Mouse (Mus musculus) liver, embryonic 14.5 days (tissue): Measurements from ENCODE around the gene Ptger4. TPM values are rescaled to one million over a fixed set of nuclear protein-coding genes. Genes with fewer than 3 reads are reported as not detected.

ENCODE experiments used
- ATAC-seq: fragments of 200-750 bp; cut with Nextera tagmentation; 2 replicates; pipeline ENCODE4 v1.8.0; 2017; ENCODE audit warnings: moderate number of reproducible peaks, mild to moderate bottlenecking, moderate library complexity; ENCODE audit not compliant: insufficient read depth
- DNase-seq, 3 experiments: peaks; one replicate each; pipeline ENCODE4 v3.0.0-alpha.2; 2012 to 2013; ENCODE audit warnings: low read depth in 3 of 3, low spot score in 3 of 3
- H3K27ac ChIP-seq: fragments of 300-500 bp; sonication (generic); 2 replicates; pipeline ENCODE4 v1.5.1; 2014; ENCODE audit warnings: moderate library complexity, mild to moderate bottlenecking, control low read depth, inconsistent platforms
- H3K27me3 ChIP-seq: fragments of 300-500 bp; sonication (generic); 2 replicates; pipeline ENCODE4 v1.6.1; 2014; ENCODE audit warnings: mild to moderate bottlenecking, low read length, moderate library complexity; ENCODE audit not compliant: control insufficient read depth, insufficient read depth
- H3K36me3 ChIP-seq: fragments of 300-500 bp; sonication (generic); replicated peaks from 2 replicates; pipeline ENCODE4 v1.6.1; 2014; ENCODE audit warnings: low read depth; ENCODE audit not compliant: control insufficient read depth, insufficient read depth
- H3K4me1 ChIP-seq, 2 experiments: fragments of 200-500 bp in 1 of 2; fragments of 300-500 bp in 1 of 2; sonication (generic) in 1 of 2; replicated peaks; 2 replicates each; pipeline ENCODE4 v1.6.1; 2012 to 2014; ENCODE audit warnings: antibody characterized with exemption in 1 of 2, inconsistent platforms in 1 of 2, low read length in 1 of 2; ENCODE audit not compliant: control insufficient read depth in 2 of 2, insufficient read depth in 2 of 2
- H3K4me2 ChIP-seq: fragments of 300-500 bp; sonication (generic); 2 replicates; pipeline ENCODE4 v1.6.1; 2014; ENCODE audit warnings: low read depth, mild to moderate bottlenecking, control low read depth, moderate library complexity
- H3K4me3 ChIP-seq, 2 experiments: fragments of 200-500 bp in 1 of 2; fragments of 300-500 bp in 1 of 2; sonication (generic) in 1 of 2; 2 replicates each; pipeline ENCODE4 v1.5.1; 2012 to 2014; ENCODE audit warnings: low read depth in 2 of 2, low read length in 2 of 2, mild to moderate bottlenecking in 2 of 2, control low read depth in 1 of 2, inconsistent platforms in 1 of 2, moderate library complexity in 1 of 2; ENCODE audit not compliant: insufficient read depth in 1 of 2
- H3K9ac ChIP-seq: fragments of 300-500 bp; sonication (generic); replicated peaks from 2 replicates; pipeline ENCODE4 v1.6.1; 2014; ENCODE audit warnings: mild to moderate bottlenecking, control low read depth, moderate library complexity
- H3K9me3 ChIP-seq: fragments of 300-500 bp; sonication (generic); 2 replicates; pipeline ENCODE4 v1.6.1; 2016; ENCODE audit warnings: low read length, mixed read lengths; ENCODE audit not compliant: control insufficient read depth
- CTCF ChIP-seq: IDR thresholded peaks from 2 replicates; pipeline ENCODE4 v1.5.1; 2016; ENCODE audit warnings: antibody characterized with exemption, low read depth, control low read depth
- EP300 ChIP-seq: IDR thresholded peaks from 2 replicates; pipeline ENCODE4 v1.6.1; 2016; ENCODE audit warnings: antibody characterized with exemption, low read depth
- WGBS: fragments of 180-500 bp; shearing (Covaris S2); extraction: QIAGEN DNeasy Blood & Tissue Kit; methylation state at CpG from one replicate; pipeline ENCODE4 v1.1.7; 2014; ENCODE audit not compliant: insufficient replicate concordance; 5-methylcytosine and 5-hydroxymethylcytosine counted together
- polyA plus RNA-seq, 2 experiments: library from polyadenylated mRNA; depleted of rRNA in 1 of 2; stranded (reverse) in 1 of 2; unstranded in 1 of 2; fragments of >200 nt; fragmentation: Nextera tagmentation in 1 of 2; extraction: Ambion mirVana in 1 of 2; gene quantifications; 2 replicates each; pipeline versions ENCODE4 v1.2.1 to v1.2.3; 2012 to 2014

Gene Ptger4
- polyA plus RNA-seq (2012; rRNA removed) (1.3 TPM in 2 replicates), polyA plus RNA-seq (2014; fragmentation: Nextera tagmentation; extraction: Ambion mirVana) (1.5 and 1.9 TPM in 2 replicates)

- DNase-seq, result peak; percentile 82 to 88 (median 85)
- Histone ChIP-seq H3K27me3 (peaks cover 6% of the 10 kb centered on the region), H3K36me3 (no peaks in the 10 kb centered on the region), H3K4me1 (peaks cover 8 to 22% of the 10 kb centered on the region in 2 experiments), H3K9me3 (no peaks in the 10 kb centered on the region), H3K27ac (no peak within 1 kb of the TSS), H3K9ac (peak within 1 kb of the TSS; percentile 81), H3K4me3 (peak within 1 kb of the TSS; percentile 70 to 80), H3K4me2 (peak within 1 kb of the TSS; percentile 100)
- WGBS, result 1% methylated on average over 61 of the region's 61 CpGs
- TF ChIP-seq CTCF (no peak), EP300 (no peak)
- peak; percentile 91 for ATAC-seq
These were observed at the start of gene Ptger4 for GRCm38 (mm10) chr15:5243959-5244905. Ptger4 (minus strand) TSS chr15:5244187.

- no peak for ATAC-seq
These were observed 44.4 kb upstream of the Ptger4 start for GRCm38 (mm10) chr15:5288412-5288811.

GRCm38 (mm10) chr15:5287072-5287471, 43.1 kb upstream of the Ptger4 start:
- ATAC-seq (no peak), DNase-seq (no peak)
- WGBS, result 59% methylated on average over 5 of the region's 5 CpGs
- no peak overlapping the region for H3K9ac ChIP-seq
- H3K36me3 ChIP-seq, result no peaks in the 10 kb centered on the region
- TF ChIP-seq EP300 (no peak), CTCF (no peak)
- no peaks in the 10 kb centered on the region for H3K4me1 ChIP-seq
- no peaks in the 10 kb centered on the region for H3K27me3 ChIP-seq
- H3K4me3 ChIP-seq, result no peak overlapping the region
- no peaks in the 10 kb centered on the region for H3K9me3 ChIP-seq
- H3K4me2 ChIP-seq, result no peak overlapping the region
- H3K27ac ChIP-seq, result no peak overlapping the region

More at GRCm38 (mm10) chr15:5288412-5288811, 44.4 kb upstream of the Ptger4 start:
- WGBS, result 65% methylated on average over 8 of the region's 8 CpGs
- no peaks in the 10 kb centered on the region for H3K36me3 ChIP-seq
- H3K4me2 ChIP-seq, result no peak overlapping the region
- H3K9me3 ChIP-seq, result no peaks in the 10 kb centered on the region
- no peak overlapping the region for H3K9ac ChIP-seq
- no peak overlapping the region for H3K27ac ChIP-seq
- no peak for DNase-seq
- TF ChIP-seq EP300 (no peak), CTCF (no peak)
- no peaks in the 10 kb centered on the region for H3K27me3 ChIP-seq
- no peak overlapping the region for H3K4me3 ChIP-seq
- no peaks in the 10 kb centered on the region for H3K4me1 ChIP-seq

DNA sequence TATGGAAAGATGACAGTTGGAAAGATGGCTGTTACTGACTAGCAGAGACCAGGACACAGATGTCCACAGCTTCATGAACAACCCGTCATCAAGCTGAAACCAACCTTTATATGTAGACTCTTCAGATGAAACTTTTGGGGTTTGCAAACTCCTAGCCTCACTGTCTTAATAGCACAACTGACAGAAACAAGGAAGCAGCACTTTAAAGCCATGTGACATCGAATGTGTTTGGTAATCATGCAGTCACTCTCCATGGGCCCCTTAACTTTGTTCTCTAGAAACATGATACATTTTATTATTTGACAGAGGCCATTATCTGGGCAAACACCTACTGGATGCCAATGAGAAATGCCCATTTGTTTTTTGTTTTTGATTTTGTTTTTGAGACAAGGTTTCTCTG, 37.3 kb upstream of the Ptger4 start:
- 63% methylated on average over 2 of the region's 2 CpGs for whole genome bisulfite sequencing
- Histone ChIP-seq H3K4me1 (no peaks in the 10 kb centered on the region), H3K27ac (no peak overlapping the region), H3K4me2 (no peak overlapping the region), H3K9me3 (no peaks in the 10 kb centered on the region), H3K36me3 (no peaks in the 10 kb centered on the region), H3K27me3 (no peaks in the 10 kb centered on the region), H3K4me3 (no peak overlapping the region), H3K9ac (no peak overlapping the region)
- no peak for ATAC-seq
- DNase-seq, result no peak
- TF ChIP-seq EP300 (no peak), CTCF (no peak)

DNA sequence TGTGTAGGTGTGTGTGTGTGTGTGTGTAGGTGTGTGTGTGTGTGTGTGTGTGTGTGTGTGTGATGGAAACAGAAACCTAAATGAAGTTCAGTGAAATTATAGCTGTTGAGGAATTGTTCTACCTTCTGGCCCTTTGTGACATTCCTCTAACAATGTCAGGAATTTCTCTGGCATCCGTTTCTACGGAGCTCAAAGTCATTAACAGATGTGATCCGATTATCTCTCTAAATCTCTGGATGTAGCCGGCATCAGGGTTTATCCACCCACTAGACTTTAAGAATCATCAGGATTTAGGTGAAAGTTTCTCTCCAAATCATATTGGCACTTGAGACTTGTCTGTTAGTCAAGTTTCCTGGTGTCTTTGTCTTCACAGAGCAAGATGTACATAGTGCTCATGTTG, 35.8 kb upstream of the Ptger4 start:
- Histone ChIP-seq H3K9me3 (no peaks in the 10 kb centered on the region), H3K36me3 (no peaks in the 10 kb centered on the region), H3K4me3 (no peak overlapping the region), H3K4me2 (no peak overlapping the region), H3K27me3 (no peaks in the 10 kb centered on the region), H3K4me1 (no peaks in the 10 kb centered on the region), H3K9ac (no peak overlapping the region), H3K27ac (no peak overlapping the region)
- TF ChIP-seq CTCF (no peak), EP300 (no peak)
- ATAC-seq (no peak), DNase-seq (no peak)
- WGBS, result 50% methylated on average over 4 of the region's 4 CpGs
